Mouse (Mus musculus): ENCODE results near the gene Agfg2. TPM values are rescaled to one million over a fixed set of nuclear protein-coding genes. Genes with fewer than 3 reads are reported as not detected.

Agfg2 gene
- polyA plus RNA-seq, 1 experiment from 2014 or later: 14.1 TPM

- Histone ChIP-seq H3K9ac (ENCODE audit: low read length) (peak overlapping the region; percentile 38), H3K4me2 (ENCODE audit: low read depth, severe bottlenecking) (peak overlapping the region; percentile 96), H3K27ac (replicated peaks; ENCODE audit: low read depth, low read length) (no peak overlapping the region), H3K36me3 (ENCODE audit: control insufficient read depth, insufficient read depth, low read length) (peaks cover 3% of the 10 kb centered on the region; the same call in 1 of the 2 replicates), H3K4me3 (ENCODE audit: low read depth, low read length) (peak overlapping the region; percentile 60), H3K9me3 (ENCODE audit: control insufficient read depth, low read length) (no peaks in the 10 kb centered on the region), H3K4me1 (ENCODE audit: control insufficient read depth, insufficient read depth, low read length) (peaks cover 17% of the 10 kb centered on the region), H3K27me3 (ENCODE audit: control insufficient read depth, insufficient read depth, low read length) (no peaks in the 10 kb centered on the region)
- ATAC-seq (ENCODE audit: insufficient number of reproducible peaks, low FRiP score, low TSS enrichment, low read depth): no peak
- under 1% methylated on average over 22 of the region's 22 CpGs for WGBS
- peak; percentile 62 for DNase-seq (ENCODE audit: low spot score)
Observed at GRCm38 (mm10) chr5:137601365-137601729, 83.2 kb downstream of the Agfg2 start.

- H3K27ac ChIP-seq (replicated peaks; ENCODE audit: low read depth, low read length): peak within 1 kb of the TSS; percentile 77; the same call in 1 of the 2 replicates
- H3K4me1 ChIP-seq (ENCODE audit: control insufficient read depth, insufficient read depth, low read length): peaks cover 17% of the 10 kb centered on the region
- peaks cover 3% of the 10 kb centered on the region; the same call in 1 of the 2 replicates for H3K36me3 ChIP-seq (ENCODE audit: control insufficient read depth, insufficient read depth, low read length)
- H3K9ac ChIP-seq (ENCODE audit: low read length): peak within 1 kb of the TSS; percentile 77
- peak within 1 kb of the TSS; percentile 96 for H3K4me2 ChIP-seq (ENCODE audit: low read depth, severe bottlenecking)
- no peaks in the 10 kb centered on the region for H3K27me3 ChIP-seq (ENCODE audit: control insufficient read depth, insufficient read depth, low read length)
- WGBS: 0% methylated on average over 41 of the region's 41 CpGs
- no peaks in the 10 kb centered on the region for H3K9me3 ChIP-seq (ENCODE audit: control insufficient read depth, low read length)
- DNase-seq (ENCODE audit: low spot score): peak; percentile 97
- peak; percentile 93 for ATAC-seq (ENCODE audit: insufficient number of reproducible peaks, low FRiP score, low TSS enrichment, low read depth)
- peak within 1 kb of the TSS; percentile 60 for H3K4me3 ChIP-seq (ENCODE audit: low read depth, low read length)
Observed at GRCm38 (mm10) chr5:137600619-137601364, 83.7 kb downstream of the Agfg2 start, which contains the start of gene Mospd3. Gene Mospd3 (minus strand): TSS chr5:137601058.

Other genes starting within 250 kb of the Agfg2 start
- 0.13 TPM in 1 of 2 replicates, not detected in the other for gene Zan, start 207.7 kb downstream of the Agfg2 start, polyA plus RNA-seq (2014; fragmentation: Nextera tagmentation; extraction: Ambion mirVana)
- 51.1 and 59.3 TPM in 2 replicates for gene Pop7, start 182.2 kb downstream of the Agfg2 start, polyA plus RNA-seq (2014; fragmentation: Nextera tagmentation; extraction: Ambion mirVana)
- gene Gigyf1, start 166.2 kb downstream of the Agfg2 start, polyA plus RNA-seq (2014; fragmentation: Nextera tagmentation; extraction: Ambion mirVana): 13.7 and 14.1 TPM in 2 replicates
- 0.54 and 0.67 TPM in 2 replicates for gene Epo, start 151.5 kb downstream of the Agfg2 start, polyA plus RNA-seq (2014; fragmentation: Nextera tagmentation; extraction: Ambion mirVana)
- 352 and 360 TPM in 2 replicates for gene Gnb2, start 151.2 kb downstream of the Agfg2 start, polyA plus RNA-seq (2014; fragmentation: Nextera tagmentation; extraction: Ambion mirVana)
- not detected in 2 replicates for gene Actl6b, start 131.2 kb downstream of the Agfg2 start, polyA plus RNA-seq (2014; fragmentation: Nextera tagmentation; extraction: Ambion mirVana)
- gene Tfr2, start 114.9 kb downstream of the Agfg2 start, polyA plus RNA-seq (2014; fragmentation: Nextera tagmentation; extraction: Ambion mirVana): 0.67 and 0.84 TPM in 2 replicates
- 20.4 and 21.4 TPM in 2 replicates for gene Mospd3, start 83.7 kb downstream of the Agfg2 start, polyA plus RNA-seq (2014; fragmentation: Nextera tagmentation; extraction: Ambion mirVana)
- 150 TPM in 2 replicates for gene Pcolce, start 70.9 kb downstream of the Agfg2 start, polyA plus RNA-seq (2014; fragmentation: Nextera tagmentation; extraction: Ambion mirVana)
- 0.11 and 0.24 TPM in 2 replicates for gene Fbxo24, start 55.7 kb downstream of the Agfg2 start, polyA plus RNA-seq (2014; fragmentation: Nextera tagmentation; extraction: Ambion mirVana)
- gene Lrch4, start 55.6 kb downstream of the Agfg2 start, polyA plus RNA-seq (2014; fragmentation: Nextera tagmentation; extraction: Ambion mirVana): 31.1 and 35.3 TPM in 2 replicates
- gene Gm20605, start 55.6 kb downstream of the Agfg2 start, polyA plus RNA-seq (2014; fragmentation: Nextera tagmentation; extraction: Ambion mirVana): 6.5 and 11.5 TPM in 2 replicates
- gene Sap25, start 43.4 kb downstream of the Agfg2 start, polyA plus RNA-seq (2014; fragmentation: Nextera tagmentation; extraction: Ambion mirVana): 8.2 and 9.2 TPM in 2 replicates
- 0.31 and 0.47 TPM in 2 replicates for gene Irs3, start 39.0 kb downstream of the Agfg2 start, polyA plus RNA-seq (2014; fragmentation: Nextera tagmentation; extraction: Ambion mirVana)
- 1.2 and 1.8 TPM in 2 replicates for gene Nyap1, start 56.9 kb upstream of the Agfg2 start, polyA plus RNA-seq (2014; fragmentation: Nextera tagmentation; extraction: Ambion mirVana)
- gene Tsc22d4, start 61.0 kb upstream of the Agfg2 start, polyA plus RNA-seq (2014; fragmentation: Nextera tagmentation; extraction: Ambion mirVana): 96.0 and 101 TPM in 2 replicates
- gene Ppp1r35, start 94.1 kb upstream of the Agfg2 start, polyA plus RNA-seq (2014; fragmentation: Nextera tagmentation; extraction: Ambion mirVana): 61.4 and 62.0 TPM in 2 replicates
- gene Mepce, start 102.9 kb upstream of the Agfg2 start, polyA plus RNA-seq (2014; fragmentation: Nextera tagmentation; extraction: Ambion mirVana): 12.0 and 12.2 TPM in 2 replicates
- 19.6 and 20.1 TPM in 2 replicates for gene Zcwpw1, start 103.1 kb upstream of the Agfg2 start, polyA plus RNA-seq (2014; fragmentation: Nextera tagmentation; extraction: Ambion mirVana)
- gene Pilra, start 151.6 kb upstream of the Agfg2 start, polyA plus RNA-seq (2014; fragmentation: Nextera tagmentation; extraction: Ambion mirVana): 0.24 and 0.43 TPM in 2 replicates
- gene Pilrb1, start 173.4 kb upstream of the Agfg2 start, polyA plus RNA-seq (2014; fragmentation: Nextera tagmentation; extraction: Ambion mirVana): 0.13 TPM in 1 of 2 replicates, not detected in the other
- not detected in 2 replicates for gene Pilrb2, start 187.1 kb upstream of the Agfg2 start, polyA plus RNA-seq (2014; fragmentation: Nextera tagmentation; extraction: Ambion mirVana)
- gene Cyp3a13, start 236.9 kb upstream of the Agfg2 start, polyA plus RNA-seq (2014; fragmentation: Nextera tagmentation; extraction: Ambion mirVana): not detected in 2 replicates

All from limb, embryonic 11.5 days (tissue).